Mouse (Mus musculus): ENCODE data around the gene Itpkc.

DNA sequence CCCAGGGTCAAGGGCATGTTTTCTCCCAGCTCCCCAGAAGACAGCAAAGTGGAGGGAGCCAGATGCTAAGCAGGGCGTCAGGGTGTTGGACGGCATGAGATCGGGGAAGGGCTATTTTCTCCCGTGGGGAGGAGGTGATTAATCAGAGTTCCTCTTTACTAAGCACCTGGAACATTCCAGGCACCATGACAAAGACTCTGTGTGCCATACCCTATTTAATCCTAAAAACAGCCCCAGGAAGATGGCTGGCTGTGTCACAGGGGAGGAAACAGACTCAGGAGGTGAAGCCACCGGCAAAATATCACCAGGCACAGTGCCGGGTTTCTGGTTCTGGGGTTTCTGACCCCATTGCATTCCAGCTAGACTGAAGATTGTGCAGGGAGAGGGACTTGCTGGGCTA lies 6.5 kb downstream of the Itpkc start:
- no peak for TF ChIP-seq POLR2A (IDR thresholded peaks at IDR 0.05; ENCODE audit: borderline replicate concordance, insufficient read depth, low read length)
- TF ChIP-seq CTCF (IDR thresholded peaks at IDR 0.05; ENCODE audit: borderline replicate concordance, insufficient read depth, low read depth, low read length), result no peak
